Mouse (Mus musculus) lung, adult 2 months (tissue): ENCODE results near the gene Gga2. TPM values are rescaled to one million over a fixed set of nuclear protein-coding genes. Genes with fewer than 3 reads are reported as not detected.

Experiments
- DNase-seq: peaks from one replicate; pipeline ENCODE4 v3.0.0; 2022
- H3K4me1 ChIP-seq: fragments of 200-500 bp; 2 replicates; pipeline ENCODE4 v1.6.1; 2011; ENCODE audit warnings: low read length; ENCODE audit not compliant: control insufficient read depth, insufficient read depth
- H3K4me3 ChIP-seq: fragments of 200-500 bp; replicated peaks from 2 replicates; pipeline ENCODE3; 2011; ENCODE audit warnings: low read depth, mild to moderate bottlenecking, control low read depth, low read length; ENCODE audit errors: extremely low read depth
- CTCF ChIP-seq: fragments of 200-500 bp; IDR thresholded peaks from 2 replicates; pipeline ENCODE4 v1.5.1; 2011; ENCODE audit warnings: mild to moderate bottlenecking, low read length, control low read depth; ENCODE audit not compliant: insufficient read depth
- POLR2A ChIP-seq: fragments of 200-500 bp; IDR thresholded peaks from 2 replicates; pipeline ENCODE4 v1.6.1; 2011; ENCODE audit warnings: low read depth, mild to moderate bottlenecking, control low read depth, low read length, borderline replicate concordance; ENCODE audit errors: extremely low read depth
- WGBS: fragments of 180-500 bp; shearing (Covaris S2); methylation state at CpG from one replicate; pipeline ENCODE4 v1.1.7; 2018; 5-methylcytosine and 5-hydroxymethylcytosine counted together
- polyA plus RNA-seq: library from polyadenylated mRNA; depleted of rRNA; stranded (reverse); fragments of >200 nt; gene quantifications from 2 replicates; pipeline ENCODE4 v1.2.3, GENCODE M21; 2012; rRNA removed

The Gga2 gene
- polyA plus RNA-seq, result 26.2 and 35.3 TPM in 2 replicates

GRCm38 (mm10) chr7:122020667-122021354, at the start of gene Gga2:
Gga2 (minus strand) TSS chr7:122021222.
- under 1% methylated on average over 49 of the region's 50 CpGs for WGBS
- TF ChIP-seq CTCF (no peak), POLR2A (peak; percentile 66; the same call in 1 of the 2 replicates)

GRCm38 (mm10) chr7:122067517-122068381, 46.7 kb upstream of the Gga2 start:
- 1% methylated on average over 58 of the region's 58 CpGs for WGBS
- Histone ChIP-seq H3K4me3 (peak overlapping the region; percentile 74), H3K4me1 (peaks cover 8% of the 10 kb centered on the region)
- TF ChIP-seq POLR2A, result no peak
- TF ChIP-seq CTCF, result no peak
- DNase-seq, result no peak

More at GRCm38 (mm10) chr7:122020667-122021354, at the start of gene Gga2:
- Histone ChIP-seq H3K4me3 (peak within 1 kb of the TSS; percentile 75), H3K4me1 (no peaks in the 10 kb centered on the region)
- DNase-seq, result peak; percentile 88

GRCm38 (mm10) chr7:122066945-122067516, 46.0 kb upstream of the Gga2 start, which contains the start of the genes Ubfd1 and Ears2:
Ubfd1 (plus strand) TSS chr7:122067175.
Ears2 (minus strand) TSS chr7:122067263.
- Histone ChIP-seq H3K4me1 (peaks cover 8% of the 10 kb centered on the region), H3K4me3 (peak within 1 kb of the TSS; percentile 74)
- TF ChIP-seq CTCF (no peak), POLR2A (no peak)
- WGBS, result under 1% methylated on average over 60 of the region's 60 CpGs
- peak; percentile 98 for DNase-seq

GRCm38 (mm10) chr7:122066102-122066944, 45.3 kb upstream of the Gga2 start:
- Histone ChIP-seq H3K4me3 (peak overlapping the region; percentile 74), H3K4me1 (peaks cover 8% of the 10 kb centered on the region)
- TF ChIP-seq CTCF (no peak), POLR2A (no peak)
- 8% methylated on average over 31 of the region's 31 CpGs for WGBS
- DNase-seq, result no peak

- WGBS, result 47% methylated on average over 1 of the region's 1 CpGs
- Histone ChIP-seq H3K4me1 (peaks cover 8% of the 10 kb centered on the region), H3K4me3 (no peak overlapping the region)
- TF ChIP-seq CTCF (no peak), POLR2A (no peak)
- no peak for DNase-seq
Measured at GRCm38 (mm10) chr7:122065656-122066055, 44.6 kb upstream of the Gga2 start.

- no peak for DNase-seq
- WGBS, result 86% methylated on average over 5 of the region's 5 CpGs
- no peaks in the 10 kb centered on the region for H3K4me1 ChIP-seq
- TF ChIP-seq POLR2A, result no peak
- TF ChIP-seq CTCF, result no peak
- no peak overlapping the region for H3K4me3 ChIP-seq
Measured at GRCm38 (mm10) chr7:122056633-122057032, 35.6 kb upstream of the Gga2 start.

GRCm38 (mm10) chr7:122050834-122051233, 29.8 kb upstream of the Gga2 start:
- 55% methylated on average over 1 of the region's 1 CpGs for WGBS
- Histone ChIP-seq H3K4me3 (no peak overlapping the region), H3K4me1 (no peaks in the 10 kb centered on the region)
- TF ChIP-seq POLR2A, result no peak
- TF ChIP-seq CTCF, result no peak
- no peak for DNase-seq

GRCm38 (mm10) chr7:122048191-122048590, 27.2 kb upstream of the Gga2 start:
- Histone ChIP-seq H3K4me1 (no peaks in the 10 kb centered on the region), H3K4me3 (no peak overlapping the region)
- DNase-seq, result no peak
- no peak for TF ChIP-seq CTCF
- TF ChIP-seq POLR2A, result no peak
- WGBS, result 95% methylated on average over 9 of the region's 9 CpGs

GRCm38 (mm10) chr7:122046813-122047212, 25.8 kb upstream of the Gga2 start:
- H3K4me3 ChIP-seq, result no peak overlapping the region
- no peaks in the 10 kb centered on the region for H3K4me1 ChIP-seq
- DNase-seq, result no peak
- no peak for TF ChIP-seq POLR2A
- no peak for TF ChIP-seq CTCF
- 50% methylated on average over 2 of the region's 2 CpGs for WGBS
